Mouse (Mus musculus): ENCODE measurements at regions not wholly inside any gene's neighbourhood (a gene's known extent, or its start where the extent isn't known, plus 50 kb on each side); places are given as distances from the start of the nearest gene placed in this dataset.

DNA sequence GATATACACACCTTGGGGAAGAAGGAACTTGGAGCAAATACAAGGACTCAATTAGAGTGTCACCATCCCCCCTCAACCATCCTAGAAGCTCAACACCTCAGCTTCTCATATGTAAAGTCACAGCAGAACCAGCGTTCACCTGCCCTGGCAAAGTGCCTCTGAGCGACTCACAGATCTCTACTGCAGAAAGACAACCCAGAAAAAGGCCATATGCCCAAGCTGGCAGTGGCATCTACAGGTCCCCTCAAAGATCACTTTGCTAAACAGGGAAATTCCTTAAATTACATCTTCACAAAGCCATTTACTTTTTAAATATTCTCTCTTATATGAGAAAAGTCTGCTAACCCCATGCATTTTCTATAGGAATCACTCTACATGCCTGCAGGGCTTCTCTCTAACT, 78.3 kb upstream of the Tmco5 start:
- no peak for TF ChIP-seq CTCF (IDR thresholded peaks at IDR 0.05; ENCODE audit: insufficient read depth, low read depth, low read length)
- no peak for TF ChIP-seq POLR2A (IDR thresholded peaks at IDR 0.05; ENCODE audit: insufficient read depth, low read depth, low read length)
- 97% methylated on average over 2 of the region's 2 CpGs for WGBS
- Histone ChIP-seq H3K4me3 (ENCODE audit: insufficient read depth, low read depth, low read length) (no peak overlapping the region), H3K27ac (ENCODE audit: insufficient read depth, low read depth, low read length) (no peak overlapping the region), H3K4me1 (ENCODE audit: control insufficient read depth, insufficient read depth, low read length) (no peaks in the 10 kb centered on the region)

DNA sequence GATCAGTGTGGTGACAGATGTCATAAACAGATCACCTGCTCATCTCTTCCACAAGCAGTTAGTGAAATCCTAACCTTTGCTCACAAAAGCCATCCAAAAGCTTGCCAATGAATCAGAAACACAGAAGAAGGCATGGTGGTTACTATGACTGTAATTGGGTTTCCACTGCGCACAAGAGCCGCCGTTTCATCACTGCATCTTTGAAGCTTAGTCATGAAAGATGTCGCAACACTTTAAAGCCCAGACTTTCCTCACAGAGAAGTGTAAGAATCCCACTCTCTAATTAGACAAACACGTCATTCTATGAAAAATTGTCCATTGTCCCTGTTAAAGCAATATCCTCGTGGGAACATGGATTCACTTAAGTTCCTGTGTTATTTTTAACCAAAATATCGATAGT, 76.9 kb upstream of the Tmco5 start:
- H3K4me3 ChIP-seq (ENCODE audit: insufficient read depth, low read depth, low read length): no peak overlapping the region
- no peak overlapping the region for H3K27ac ChIP-seq (ENCODE audit: insufficient read depth, low read depth, low read length)
- WGBS: 85% methylated on average over 7 of the region's 7 CpGs
- TF ChIP-seq POLR2A (IDR thresholded peaks at IDR 0.05; ENCODE audit: insufficient read depth, low read depth, low read length) (no peak), CTCF (IDR thresholded peaks at IDR 0.05; ENCODE audit: insufficient read depth, low read depth, low read length) (no peak)
- no peaks in the 10 kb centered on the region for H3K4me1 ChIP-seq (ENCODE audit: control insufficient read depth, insufficient read depth, low read length)

DNA sequence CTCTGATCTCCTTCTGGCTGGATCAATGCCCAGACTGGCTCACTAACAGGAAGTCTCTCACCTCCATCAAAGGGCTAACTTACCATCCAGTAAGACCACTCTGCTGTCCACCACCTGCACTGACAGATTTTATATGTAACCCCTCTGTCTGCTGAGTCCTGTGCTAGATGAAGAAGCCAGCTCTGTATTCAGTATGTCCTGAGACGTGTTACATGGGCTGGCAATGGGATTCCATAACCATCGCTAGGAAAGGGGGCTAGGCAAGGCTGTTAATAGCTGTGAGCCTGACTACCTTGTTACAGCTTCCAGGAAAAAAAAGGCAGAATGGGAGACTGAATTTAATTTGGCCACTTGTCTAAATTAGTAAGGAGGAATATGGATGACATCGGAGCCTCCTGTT, 71.3 kb upstream of the Tmco5 start:
- WGBS: 77% methylated on average over 3 of the region's 3 CpGs

DNA sequence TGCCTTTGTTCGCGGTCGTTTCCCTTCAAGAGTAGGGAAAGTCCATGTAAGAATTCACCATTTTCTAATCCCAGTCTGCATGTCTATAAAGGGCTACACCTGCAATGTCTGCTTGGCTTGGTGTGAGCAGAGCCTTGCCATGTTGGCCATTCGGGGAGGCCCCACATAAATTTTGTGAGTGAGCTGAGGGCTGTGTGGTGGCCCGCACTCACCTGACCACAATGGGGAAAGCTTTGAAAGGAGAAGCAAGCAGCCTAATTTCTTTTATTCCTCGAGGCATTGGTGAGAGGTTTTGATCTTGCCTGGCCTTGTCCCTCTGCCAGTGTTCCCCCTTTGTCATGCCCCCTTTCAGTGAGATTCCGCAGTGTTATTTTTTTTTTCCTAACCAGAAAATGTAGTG, 70.9 kb upstream of the Tmco5 start:
- TF ChIP-seq POLR2A (IDR thresholded peaks at IDR 0.05; ENCODE audit: insufficient read depth, low read depth, low read length) (no peak), CTCF (IDR thresholded peaks at IDR 0.05; ENCODE audit: insufficient read depth, low read depth, low read length) (no peak)
- 82% methylated on average over 7 of the region's 7 CpGs for WGBS
- Histone ChIP-seq H3K4me1 (ENCODE audit: control insufficient read depth, insufficient read depth, low read length) (peaks cover 4% of the 10 kb centered on the region; the same call in 1 of the 2 replicates), H3K27ac (ENCODE audit: insufficient read depth, low read depth, low read length) (no peak overlapping the region), H3K4me3 (ENCODE audit: insufficient read depth, low read depth, low read length) (no peak overlapping the region)

More for the DNA sequence above, 71.3 kb upstream of the Tmco5 start:
- no peak for TF ChIP-seq CTCF (IDR thresholded peaks at IDR 0.05; ENCODE audit: insufficient read depth, low read depth, low read length)
- TF ChIP-seq POLR2A (IDR thresholded peaks at IDR 0.05; ENCODE audit: insufficient read depth, low read depth, low read length): no peak
- no peak overlapping the region for H3K4me3 ChIP-seq (ENCODE audit: insufficient read depth, low read depth, low read length)
- no peak overlapping the region for H3K27ac ChIP-seq (ENCODE audit: insufficient read depth, low read depth, low read length)
- peaks cover 4% of the 10 kb centered on the region; the same call in 1 of the 2 replicates for H3K4me1 ChIP-seq (ENCODE audit: control insufficient read depth, insufficient read depth, low read length)

DNA sequence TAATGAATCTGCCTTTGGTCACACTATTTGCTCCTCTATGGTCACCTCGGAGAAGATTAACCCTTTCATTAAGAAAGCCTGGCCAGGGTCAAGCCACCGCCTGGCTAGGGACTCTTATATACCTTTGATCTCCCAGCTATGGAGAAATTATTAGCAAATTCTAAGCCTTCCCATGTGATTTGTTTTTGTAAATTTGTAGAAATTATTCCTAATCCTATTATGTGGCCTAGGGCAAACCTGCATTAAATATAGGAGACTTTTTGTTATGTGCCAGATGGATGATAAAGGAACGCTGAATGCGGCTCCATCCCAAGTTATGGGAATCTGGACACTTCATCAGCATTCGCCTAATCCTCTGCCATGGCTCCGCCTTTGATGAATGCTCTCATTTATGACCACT, 70.4 kb upstream of the Tmco5 start:
- H3K4me1 ChIP-seq (ENCODE audit: control insufficient read depth, insufficient read depth, low read length): peaks cover 6% of the 10 kb centered on the region; the same call in 1 of the 2 replicates
- no peak overlapping the region for H3K27ac ChIP-seq (ENCODE audit: insufficient read depth, low read depth, low read length)
- no peak overlapping the region for H3K4me3 ChIP-seq (ENCODE audit: insufficient read depth, low read depth, low read length)
- WGBS: 82% methylated on average over 6 of the region's 6 CpGs
- TF ChIP-seq CTCF (IDR thresholded peaks at IDR 0.05; ENCODE audit: insufficient read depth, low read depth, low read length) (no peak), POLR2A (IDR thresholded peaks at IDR 0.05; ENCODE audit: insufficient read depth, low read depth, low read length) (no peak)

DNA sequence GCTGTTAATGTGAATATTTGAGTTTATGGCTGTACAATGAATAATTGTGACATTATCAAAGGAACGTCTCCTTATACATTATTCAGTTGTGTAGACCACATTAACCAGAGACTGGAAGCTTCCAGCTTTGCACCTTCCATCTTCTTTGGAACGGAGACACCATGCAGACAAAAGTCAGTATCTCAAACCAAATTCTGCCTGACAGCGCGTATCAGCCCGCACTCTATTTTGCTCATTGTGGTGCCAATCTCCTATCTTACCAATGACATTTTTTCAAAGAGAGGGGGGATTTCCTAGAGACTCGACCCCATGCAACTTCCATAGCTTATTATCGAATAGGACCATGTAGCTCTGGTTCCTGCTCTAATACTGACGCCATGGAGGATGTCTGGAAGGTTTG, 69.9 kb upstream of the Tmco5 start:
- Histone ChIP-seq H3K27ac (ENCODE audit: insufficient read depth, low read depth, low read length) (no peak overlapping the region), H3K4me3 (ENCODE audit: insufficient read depth, low read depth, low read length) (no peak overlapping the region), H3K4me1 (ENCODE audit: control insufficient read depth, insufficient read depth, low read length) (peaks cover 6% of the 10 kb centered on the region; the same call in 1 of the 2 replicates)
- TF ChIP-seq POLR2A (IDR thresholded peaks at IDR 0.05; ENCODE audit: insufficient read depth, low read depth, low read length) (no peak), CTCF (IDR thresholded peaks at IDR 0.05; ENCODE audit: insufficient read depth, low read depth, low read length) (no peak)
- 94% methylated on average over 8 of the region's 8 CpGs for WGBS

DNA sequence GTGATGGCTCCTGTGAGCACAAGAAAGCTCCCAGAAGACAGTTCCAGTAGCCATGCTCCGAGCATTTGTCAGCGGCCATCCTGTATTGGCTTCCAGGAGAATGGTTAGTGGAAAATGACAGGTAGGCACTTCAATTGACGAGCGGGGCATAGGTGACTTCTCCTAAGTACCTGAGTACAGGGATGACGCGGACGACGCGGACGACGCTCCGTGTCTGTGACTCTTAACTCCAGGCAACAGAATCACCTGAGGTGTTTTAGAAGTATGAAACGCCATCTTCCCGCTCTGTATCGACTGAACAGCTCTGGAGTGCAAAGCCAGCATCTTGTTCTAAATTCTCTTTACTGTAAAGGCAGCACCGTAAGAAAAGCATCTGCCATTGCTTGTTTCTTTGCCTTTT, 68.4 kb upstream of the Tmco5 start:
- peaks cover 8% of the 10 kb centered on the region; the same call in 1 of the 2 replicates for H3K4me1 ChIP-seq (ENCODE audit: control insufficient read depth, insufficient read depth, low read length)
- WGBS: 98% methylated on average over 16 of the region's 16 CpGs
- TF ChIP-seq CTCF (IDR thresholded peaks at IDR 0.05; ENCODE audit: insufficient read depth, low read depth, low read length) (no peak), POLR2A (IDR thresholded peaks at IDR 0.05; ENCODE audit: insufficient read depth, low read depth, low read length) (no peak)

DNA sequence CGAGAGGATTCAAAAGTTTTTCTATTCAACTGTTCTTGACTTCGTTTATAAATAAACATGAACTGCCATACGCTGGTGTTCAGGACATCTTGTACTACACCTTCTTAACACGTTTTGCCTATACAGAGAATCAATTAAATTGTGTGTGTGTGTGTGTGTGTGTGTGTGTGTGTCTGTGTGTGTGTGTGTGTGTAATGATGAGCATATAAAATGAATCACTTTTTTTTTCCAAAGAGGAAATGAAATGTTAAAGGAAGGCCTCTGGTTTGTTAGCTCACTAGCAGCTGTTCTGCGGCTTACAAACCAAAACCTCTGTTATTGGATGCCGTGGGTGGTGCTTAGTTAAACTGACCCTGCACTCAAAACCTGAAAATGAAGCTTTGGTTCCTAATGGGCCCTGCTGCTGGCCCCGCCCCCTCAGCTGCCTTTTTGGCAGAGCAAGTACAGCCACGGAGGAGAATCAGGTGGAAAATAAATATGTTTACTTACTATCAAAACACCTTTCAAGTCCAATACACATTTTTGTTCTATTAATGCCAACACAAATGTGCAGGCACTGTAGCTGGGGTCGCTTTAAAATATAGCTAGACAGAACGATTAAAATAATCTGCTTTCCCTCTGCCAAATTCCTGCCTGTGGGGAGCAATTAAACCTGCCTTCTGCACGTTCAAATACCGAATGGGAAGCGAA, 65.5 kb upstream of the Tmco5 start:
- 36% methylated on average over 13 of the region's 13 CpGs for WGBS
- no peak for TF ChIP-seq CTCF (IDR thresholded peaks at IDR 0.05; ENCODE audit: insufficient read depth, low read depth, low read length)
- no peak for TF ChIP-seq POLR2A (IDR thresholded peaks at IDR 0.05; ENCODE audit: insufficient read depth, low read depth, low read length)
- Histone ChIP-seq H3K4me3 (ENCODE audit: insufficient read depth, low read depth, low read length) (no peak overlapping the region), H3K27ac (ENCODE audit: insufficient read depth, low read depth, low read length) (no peak overlapping the region; the same call in 1 of the 2 replicates), H3K4me1 (ENCODE audit: control insufficient read depth, insufficient read depth, low read length) (peaks cover 8% of the 10 kb centered on the region; the same call in 1 of the 2 replicates)

More for the DNA sequence above, 68.4 kb upstream of the Tmco5 start:
- Histone ChIP-seq H3K4me3 (ENCODE audit: insufficient read depth, low read depth, low read length) (no peak overlapping the region), H3K27ac (ENCODE audit: insufficient read depth, low read depth, low read length) (no peak overlapping the region)

DNA sequence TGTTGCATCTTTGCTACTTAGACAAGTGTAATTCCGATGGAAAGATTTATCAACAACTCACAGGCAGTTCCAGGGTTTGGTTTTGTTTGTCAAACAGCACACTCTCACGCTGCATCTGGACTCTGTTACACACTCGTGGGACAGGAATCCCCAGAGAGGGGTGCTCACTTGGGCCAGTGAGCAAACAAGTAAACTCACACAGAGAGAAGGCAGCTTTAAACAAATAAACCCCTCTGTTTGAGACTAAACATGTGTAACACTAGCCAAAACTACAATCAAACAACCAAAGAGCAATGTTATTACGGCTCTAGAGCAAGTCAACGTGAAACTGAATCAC, 65.0 kb upstream of the Tmco5 start:
- WGBS: 62% methylated on average over 5 of the region's 5 CpGs
- TF ChIP-seq POLR2A (IDR thresholded peaks at IDR 0.05; ENCODE audit: insufficient read depth, low read depth, low read length): no peak
- no peak for TF ChIP-seq CTCF (IDR thresholded peaks at IDR 0.05; ENCODE audit: insufficient read depth, low read depth, low read length)
- H3K27ac ChIP-seq (ENCODE audit: insufficient read depth, low read depth, low read length): no peak overlapping the region
- H3K4me3 ChIP-seq (ENCODE audit: insufficient read depth, low read depth, low read length): no peak overlapping the region
- peaks cover 8% of the 10 kb centered on the region; the same call in 1 of the 2 replicates for H3K4me1 ChIP-seq (ENCODE audit: control insufficient read depth, insufficient read depth, low read length)
